Mouse (Mus musculus) heart, postnatal 0 days (tissue): Measurements from ENCODE around the gene Frmpd1. TPM values are rescaled to one million over a fixed set of nuclear protein-coding genes. Genes with fewer than 3 reads are reported as not detected.
A peak's percentile ranks its signal among the peaks of the same experiment; 100 is the strongest.

ENCODE experiments used
- ATAC-seq: fragments of 200-750 bp; cut with Nextera tagmentation; 2 replicates; pipeline ENCODE4 v1.8.0; 2017; ENCODE audit warnings: low read depth, moderate number of reproducible peaks, moderate library complexity; ENCODE audit not compliant: insufficient read depth
- DNase-seq: peaks from one replicate; pipeline ENCODE4 v3.0.0-alpha.2; 2016; ENCODE audit warnings: low spot score
- H3K27ac ChIP-seq: fragments of 300-500 bp; sonication (generic); 2 replicates; pipeline ENCODE4 v1.5.1; 2014; ENCODE audit warnings: low read depth, mild to moderate bottlenecking
- H3K27me3 ChIP-seq: fragments of 300-500 bp; sonication (generic); 2 replicates; pipeline ENCODE4 v1.6.1; 2014; ENCODE audit warnings: low read length, mixed read lengths; ENCODE audit not compliant: control insufficient read depth, insufficient read depth
- H3K36me3 ChIP-seq: fragments of 300-500 bp; sonication (generic); replicated peaks from 2 replicates; pipeline ENCODE4 v1.6.1; 2014; ENCODE audit warnings: low read length, mixed read lengths; ENCODE audit not compliant: control insufficient read depth, insufficient read depth
- H3K4me1 ChIP-seq: fragments of 300-500 bp; sonication (generic); 2 replicates; pipeline ENCODE4 v1.6.1; 2014; ENCODE audit warnings: antibody characterized with exemption; ENCODE audit not compliant: control insufficient read depth, insufficient read depth
- H3K4me2 ChIP-seq: fragments of 300-500 bp; sonication (generic); 2 replicates; pipeline ENCODE4 v1.6.1; 2014; ENCODE audit warnings: low read depth, mild to moderate bottlenecking, low read length, moderate library complexity
- H3K4me3 ChIP-seq: fragments of 300-500 bp; sonication (generic); 2 replicates; pipeline ENCODE4 v1.5.1; 2014; ENCODE audit warnings: low read depth, low read length
- H3K9ac ChIP-seq: fragments of 300-500 bp; sonication (generic); replicated peaks from 2 replicates; pipeline ENCODE4 v1.6.1; 2014; ENCODE audit warnings: low read depth, low read length, mixed read lengths
- H3K9me3 ChIP-seq: fragments of 300-500 bp; sonication (generic); replicated peaks from 2 replicates; pipeline ENCODE4 v1.6.1; 2016; ENCODE audit warnings: low read length; ENCODE audit not compliant: control insufficient read depth
- CTCF ChIP-seq: IDR thresholded peaks from 2 replicates; pipeline ENCODE4 v1.5.1; 2016; ENCODE audit warnings: antibody characterized with exemption, control low read depth, low read depth
- EP300 ChIP-seq: IDR thresholded peaks from 2 replicates; pipeline ENCODE4 v1.6.1; 2016; ENCODE audit warnings: antibody characterized with exemption, low read depth
- WGBS: fragments of 180-500 bp; shearing (Covaris S2); extraction: QIAGEN DNeasy Blood & Tissue Kit; methylation state at CpG from one replicate; pipeline ENCODE4 v1.1.7; 2014; 5-methylcytosine and 5-hydroxymethylcytosine counted together
- polyA plus RNA-seq: library from polyadenylated mRNA; unstranded; fragments of >200 nt; fragmentation: Nextera tagmentation; extraction: Ambion mirVana; gene quantifications from 2 replicates; pipeline ENCODE4 v1.2.1, GENCODE M21; 2015
- total RNA-seq: library from RNA; depleted of rRNA; stranded (reverse); fragments of >200 nt; gene quantifications from 2 replicates; pipeline ENCODE4 v1.2.3, GENCODE M21; 2014; ENCODE audit warnings: low replicate concordance

Frmpd1 gene
- total and polyA plus RNA-seq, 2 experiments from 2014 or later = 0.90 to 4.4 TPM

DNA sequence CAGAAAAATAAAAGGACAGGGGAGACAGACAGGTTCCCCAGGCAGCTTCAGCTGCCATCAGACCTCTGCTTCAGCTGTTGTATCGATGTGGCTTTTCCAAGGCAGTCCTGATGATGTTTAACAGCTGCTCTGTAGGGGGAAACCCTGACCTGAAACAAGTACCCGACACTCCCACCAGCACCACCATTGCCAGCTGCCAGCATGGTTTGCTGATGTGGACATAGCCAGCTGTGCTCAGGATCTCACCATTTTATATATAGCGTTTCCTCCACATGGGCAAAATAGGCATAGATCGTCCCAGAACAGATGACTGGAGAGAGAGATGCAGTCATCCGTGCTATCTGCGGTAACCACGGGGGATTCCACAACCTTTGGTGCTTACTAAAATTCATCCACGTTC is 91.1 kb downstream of the Frmpd1 start:
- Histone ChIP-seq H3K9ac (no peak overlapping the region), H3K9me3 (no peaks in the 10 kb centered on the region), H3K4me3 (no peak overlapping the region), H3K36me3 (no peaks in the 10 kb centered on the region), H3K27ac (no peak overlapping the region), H3K27me3 (no peaks in the 10 kb centered on the region), H3K4me2 (no peak overlapping the region), H3K4me1 (no peaks in the 10 kb centered on the region)
- TF ChIP-seq EP300 (no peak), CTCF (no peak)
- no peak for ATAC-seq
- no peak for DNase-seq
- WGBS = 75% methylated on average over 8 of the region's 8 CpGs

GRCm38 (mm10) chr4:45279292-45279691 is 94.6 kb downstream of the Frmpd1 start:
- TF ChIP-seq CTCF = no peak
- TF ChIP-seq EP300 = no peak
- ATAC-seq = no peak
- Histone ChIP-seq H3K4me3 (no peak overlapping the region), H3K27me3 (no peaks in the 10 kb centered on the region), H3K4me2 (no peak overlapping the region), H3K9me3 (no peaks in the 10 kb centered on the region), H3K9ac (no peak overlapping the region), H3K27ac (no peak overlapping the region), H3K36me3 (no peaks in the 10 kb centered on the region), H3K4me1 (no peaks in the 10 kb centered on the region)
- DNase-seq = no peak
- 57% methylated on average over 8 of the region's 8 CpGs for WGBS

DNA sequence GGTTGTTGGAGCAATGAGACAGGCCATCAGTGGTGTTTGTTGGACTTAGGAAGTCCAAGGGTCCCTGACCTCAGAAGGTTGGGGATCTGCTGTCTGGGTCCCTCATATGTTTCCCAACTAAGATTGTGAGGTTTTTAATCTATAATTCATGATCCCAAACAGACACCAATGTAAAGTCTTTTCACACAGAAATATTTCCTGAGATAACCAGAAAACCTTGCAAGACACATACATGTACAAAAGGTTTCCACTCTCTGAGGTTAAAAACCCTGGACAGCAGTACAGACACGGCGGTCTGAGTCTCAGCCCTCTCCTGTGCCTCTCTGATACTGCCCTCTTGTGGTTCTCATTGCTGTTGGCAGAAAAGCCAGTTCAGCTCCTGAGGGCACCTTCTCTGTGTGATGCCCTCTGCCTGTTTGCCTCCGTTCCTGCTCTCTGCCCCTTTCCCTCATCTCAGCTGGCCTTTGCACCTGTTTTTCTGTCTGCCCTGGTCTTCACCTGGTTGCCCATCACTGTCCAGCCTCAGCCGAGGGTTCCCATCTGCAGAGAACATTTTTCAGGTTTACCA is 95.4 kb downstream of the Frmpd1 start:
- Histone ChIP-seq H3K27me3 (no peaks in the 10 kb centered on the region), H3K36me3 (no peaks in the 10 kb centered on the region), H3K4me2 (no peak overlapping the region), H3K9ac (no peak overlapping the region), H3K27ac (no peak overlapping the region), H3K9me3 (no peaks in the 10 kb centered on the region), H3K4me3 (no peak overlapping the region), H3K4me1 (no peaks in the 10 kb centered on the region)
- peak; percentile 80 for ATAC-seq
- peak; percentile 76 for DNase-seq
- WGBS = 17% methylated on average over 4 of the region's 4 CpGs
- TF ChIP-seq EP300 (no peak), CTCF (peak; percentile 99)

GRCm38 (mm10) chr4:45286318-45286717 is 101.6 kb downstream of the Frmpd1 start:
- no peaks in the 10 kb centered on the region for H3K27me3 ChIP-seq
- H3K9me3 ChIP-seq = no peaks in the 10 kb centered on the region
- DNase-seq = peak; percentile 27
- H3K36me3 ChIP-seq = no peaks in the 10 kb centered on the region
- no peaks in the 10 kb centered on the region for H3K4me1 ChIP-seq
- H3K27ac ChIP-seq = no peak overlapping the region
- no peak overlapping the region for H3K9ac ChIP-seq
- ATAC-seq = 0 out of 2 replicates have a peak, but pooled peaks have one; percentile 6
- TF ChIP-seq CTCF (peak; percentile 71), EP300 (no peak)
- no peak overlapping the region for H3K4me3 ChIP-seq
- H3K4me2 ChIP-seq = no peak overlapping the region
- WGBS = 49% methylated on average over 3 of the region's 3 CpGs

DNA sequence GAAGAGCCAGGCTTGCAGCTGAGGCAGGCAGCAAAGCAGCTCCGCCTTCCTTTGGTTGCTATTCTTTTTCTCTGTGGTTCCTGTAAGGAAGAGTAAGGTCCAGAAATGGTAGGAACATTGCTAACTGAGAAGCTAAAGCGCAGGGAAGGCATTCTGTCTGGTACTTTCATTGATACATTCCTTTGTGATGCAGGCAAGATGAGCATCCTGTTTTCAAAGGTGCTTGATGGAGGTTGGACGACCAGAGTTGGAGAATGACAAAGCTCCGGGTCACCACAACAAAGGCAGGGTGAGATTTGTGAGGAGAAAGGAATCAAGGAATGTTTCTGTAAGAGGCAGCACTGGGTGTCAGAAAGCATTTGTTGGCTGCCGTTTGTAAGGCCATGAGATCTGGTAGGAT is 103.2 kb downstream of the Frmpd1 start:
- no peaks in the 10 kb centered on the region for H3K27me3 ChIP-seq
- H3K27ac ChIP-seq = no peak overlapping the region
- no peaks in the 10 kb centered on the region for H3K36me3 ChIP-seq
- TF ChIP-seq CTCF (no peak), EP300 (no peak)
- no peak for DNase-seq
- H3K4me2 ChIP-seq = no peak overlapping the region
- ATAC-seq = no peak
- H3K4me3 ChIP-seq = no peak overlapping the region
- 77% methylated on average over 5 of the region's 5 CpGs for WGBS
- no peaks in the 10 kb centered on the region for H3K9me3 ChIP-seq
- no peak overlapping the region for H3K9ac ChIP-seq
- no peaks in the 10 kb centered on the region for H3K4me1 ChIP-seq
